Mouse (Mus musculus): Measurements from ENCODE around the gene Tcf20.

GRCm38 (mm10) chr15:82983416-82984026 lies 4.2 kb downstream of the Tcf20 start:
- TF ChIP-seq POLR2A (IDR thresholded peaks at IDR 0.05; ENCODE audit: insufficient read depth, low read length) (no peak), CTCF (IDR thresholded peaks at IDR 0.05; ENCODE audit: low read depth, low read length) (no peak)

All from ES-Bruce4 (cell line).